ENCODE assay signal across 9 mouse cellular contexts in genomic region chr1:75264091-75264880, GRCm38 (mm10). TPM values are rescaled to one million over a fixed set of nuclear protein-coding genes. Genes with fewer than 3 reads are reported as not detected.
A peak's percentile ranks its signal among the peaks of the same experiment; 100 is the strongest.
DNase-seq lines count a peak whose midpoint lies in the region; ATAC-seq lines count a peak whose summit lies in the region.
"Had no signal": no experiment of that assay in that cellular context is flagged by ENCODE, and none has a peak within 500 bp of the region (broad histone marks: within the 10 kb centered on the region; RNA-seq: fewer than 3 reads in every experiment).

Gene Ptprn (minus strand): TSS chr1:75264502.

- no peaks in the 10 kb centered on the region for H3K36me3 ChIP-seq in forebrain, embryonic 12.5 days (replicated peaks)
- H3K36me3 ChIP-seq in neural tube, embryonic 13.5 days = no peaks in the 10 kb centered on the region

- peaks cover 59% of the 10 kb centered on the region for H3K27me3 ChIP-seq in forebrain, embryonic 12.5 days
- peaks cover 87% of the 10 kb centered on the region for H3K27me3 ChIP-seq in neural tube, embryonic 13.5 days

- H3K4me3 ChIP-seq in forebrain, embryonic 12.5 days (replicated peaks) = peak within 1 kb of the TSS; percentile 47
- peak within 1 kb of the TSS; percentile 54 for H3K4me3 ChIP-seq in neural tube, embryonic 13.5 days

- H3K4me1 ChIP-seq in forebrain, embryonic 12.5 days = peaks cover 7% of the 10 kb centered on the region
- peaks cover 20% of the 10 kb centered on the region for H3K4me1 ChIP-seq in neural tube, embryonic 13.5 days (replicated peaks)

- no peak within 1 kb of the TSS for H3K27ac ChIP-seq in forebrain, embryonic 12.5 days
- 0 out of 2 replicates have a peak within 1 kb of the TSS, but pooled peaks have one; percentile 9 for H3K27ac ChIP-seq in neural tube, embryonic 13.5 days (replicated peaks)

- DNase-seq in NIH3T3 (ENCODE audit: low read depth) = peak; percentile 83
- no peak for DNase-seq in adrenal gland, postnatal 4 days (ENCODE audit: low spot score in 2 of 2)
- peak in 1 of 2 experiments; percentile 71 for DNase-seq in layer of hippocampus, postnatal 14 days (ENCODE audit: low spot score in 2 of 2)
- no peak for DNase-seq in ovary, postnatal 14 days (ENCODE audit: low spot score)
- no peak for DNase-seq in spleen, postnatal 36 days (ENCODE audit: low spot score in 2 of 2)
- no peak for DNase-seq in heart, postnatal 25 days (ENCODE audit: low spot score)
- DNase-seq: lung, embryonic 14.5 days had no signal

- H3K4me2 ChIP-seq in forebrain, embryonic 12.5 days = peak within 1 kb of the TSS; percentile 68
- peak within 1 kb of the TSS; percentile 68 for H3K4me2 ChIP-seq in neural tube, embryonic 13.5 days
- H3K4me2 ChIP-seq: lung, embryonic 14.5 days had no signal

- H3K9me3 ChIP-seq in forebrain, embryonic 12.5 days = no peaks in the 10 kb centered on the region
- no peaks in the 10 kb centered on the region for H3K9me3 ChIP-seq in neural tube, embryonic 13.5 days

- WGBS in forebrain, embryonic 12.5 days = 11% methylated on average over 32 of the region's 32 CpGs
- WGBS in neural tube, embryonic 13.5 days = 11% methylated on average over 32 of the region's 32 CpGs

- ATAC-seq in forebrain, embryonic 12.5 days (ENCODE audit: low FRiP score) = peak; percentile 75
- peak; percentile 88 for ATAC-seq in neural tube, embryonic 13.5 days (ENCODE audit: low read depth)

- H3K9ac ChIP-seq in forebrain, embryonic 12.5 days = peak within 1 kb of the TSS; percentile 47
- peak within 1 kb of the TSS; percentile 76 for H3K9ac ChIP-seq in neural tube, embryonic 13.5 days
- H3K9ac ChIP-seq: lung, embryonic 14.5 days had no signal

- intact Hi-C loops in heart, postnatal 25 days (cut with DNase I) = no loop called here

RNA-seq across cellular contexts. Expression of gene Ptprn, which starts in this region (rescaled TPM):
- 10 to 100 TPM; 79.8 to 81.3 TPM for total RNA-seq in adrenal gland, postnatal 4 days (2021)
- polyA plus RNA-seq in forebrain, embryonic 12.5 days (2016; fragmentation: Nextera tagmentation; extraction: Ambion mirVana) = 6.8 and 7.5 TPM in 2 replicates
- 100 to 1,000 TPM; 326 to 350 TPM for total RNA-seq in layer of hippocampus, postnatal 14 days (2021)
- 15.8 and 19.2 TPM in 2 replicates for polyA plus RNA-seq in neural tube, embryonic 13.5 days (2015; fragmentation: Nextera tagmentation; extraction: Ambion mirVana)
- total RNA-seq in heart, postnatal 25 days (2021) = under 1 TPM; 0.86 to 0.92 TPM

Comparison
In these comparisons a context has a peak if more than half of its experiments do, and no peak if none do; other contexts are left out.
1. RNA of gene Ptprn (total RNA-seq): 326 to 350 TPM in layer of hippocampus, postnatal 14 days and 79.8 to 81.3 TPM in adrenal gland, postnatal 4 days; 0.86 to 0.92 TPM in heart, postnatal 25 days; every median in the first group is over 10 times any median in the second.